Mouse (Mus musculus): ENCODE results near the gene Ceacam14.

Gene Ceacam14

DNA sequence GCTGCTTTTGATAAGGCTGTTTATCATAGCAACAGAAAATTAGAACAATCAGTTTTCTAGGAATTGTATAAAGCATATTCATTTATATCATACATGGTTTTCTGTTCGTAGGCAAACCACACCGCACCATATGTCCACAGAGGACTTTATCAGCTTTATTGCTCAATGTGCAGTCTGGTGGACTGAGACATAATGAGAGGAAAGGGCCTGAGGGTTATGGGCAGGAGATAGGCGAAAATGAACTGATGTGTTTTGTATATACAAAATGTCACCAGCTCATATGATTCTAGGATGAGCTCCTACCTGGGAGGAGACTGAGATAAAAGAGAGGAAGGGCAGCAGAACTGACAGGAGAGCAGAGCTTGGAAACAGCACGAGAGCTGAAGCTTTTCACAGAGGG is at the start of gene Ceacam14:
TSS of gene Ceacam14 (plus strand) at position 301 of the 400 bp plus-strand sequence.
- WGBS, result 70% methylated on average over 4 of the region's 4 CpGs

All from cerebral cortex, adult 2 months (tissue).